Mouse (Mus musculus): ENCODE data around the gene Gtf2ird1.
A peak's percentile ranks its signal among the peaks of the same experiment; 100 is the strongest.
"Not testable (repeated sequence)": the region's sequence is repeated elsewhere in the genome, so short reads cannot be mapped to it uniquely, and the experiment has no call there.

The Gtf2ird1 gene

DNA sequence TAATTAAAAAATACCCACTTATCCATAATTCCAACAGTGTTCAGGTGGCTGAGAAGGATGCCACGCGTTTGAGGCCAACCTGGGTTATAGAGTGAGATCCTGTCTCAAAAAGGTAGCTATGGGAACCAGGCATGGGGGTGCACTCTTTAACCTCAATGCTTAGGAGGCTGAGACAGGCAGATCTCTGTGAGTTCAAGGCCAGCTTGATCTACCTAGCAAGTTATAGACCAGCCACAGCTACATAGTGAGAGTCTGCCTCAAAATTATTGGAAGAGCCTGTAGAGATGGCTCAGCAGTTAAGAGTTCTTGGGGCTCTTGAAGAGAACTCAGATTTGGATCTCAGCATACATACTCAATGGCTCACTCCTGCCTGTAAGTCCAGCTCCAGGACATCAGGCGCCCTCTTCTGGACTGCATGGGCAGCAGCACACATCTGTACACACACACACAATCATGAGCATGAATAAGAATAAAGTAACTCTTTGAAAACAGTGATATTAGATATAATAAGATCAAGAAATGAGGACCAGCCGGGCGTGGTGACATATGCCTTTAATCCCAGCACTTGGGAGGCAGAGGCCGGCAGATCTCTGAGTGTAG is 18.6 kb upstream of the Gtf2ird1 start:
- peak in 1 of 2 experiments; percentile 46 for DNase-seq (ENCODE audit: low spot score in 2 of 2)

GRCm38 (mm10) chr5:134473902-134474301 is 17.4 kb upstream of the Gtf2ird1 start:
- DNase-seq (ENCODE audit: low spot score in 2 of 2): peak in 1 of 2 experiments; percentile 53

GRCm38 (mm10) chr5:134470538-134471169 is 14.1 kb upstream of the Gtf2ird1 start:
- no peak for DNase-seq (ENCODE audit: low spot score in 2 of 2)

GRCm38 (mm10) chr5:134469559-134470150 is 13.1 kb upstream of the Gtf2ird1 start:
- no peak for DNase-seq (ENCODE audit: low spot score in 2 of 2)

- DNase-seq (ENCODE audit: low spot score in 2 of 2): peak in 1 of 2 experiments; percentile 41
These were observed 11.7 kb upstream of the Gtf2ird1 start for GRCm38 (mm10) chr5:134468158-134468765.

GRCm38 (mm10) chr5:134467030-134467549 is 10.6 kb upstream of the Gtf2ird1 start:
- DNase-seq (ENCODE audit: low spot score in 2 of 2): no peak

GRCm38 (mm10) chr5:134466296-134467029 is 9.9 kb upstream of the Gtf2ird1 start:
- DNase-seq (ENCODE audit: low spot score in 2 of 2): no peak

DNA sequence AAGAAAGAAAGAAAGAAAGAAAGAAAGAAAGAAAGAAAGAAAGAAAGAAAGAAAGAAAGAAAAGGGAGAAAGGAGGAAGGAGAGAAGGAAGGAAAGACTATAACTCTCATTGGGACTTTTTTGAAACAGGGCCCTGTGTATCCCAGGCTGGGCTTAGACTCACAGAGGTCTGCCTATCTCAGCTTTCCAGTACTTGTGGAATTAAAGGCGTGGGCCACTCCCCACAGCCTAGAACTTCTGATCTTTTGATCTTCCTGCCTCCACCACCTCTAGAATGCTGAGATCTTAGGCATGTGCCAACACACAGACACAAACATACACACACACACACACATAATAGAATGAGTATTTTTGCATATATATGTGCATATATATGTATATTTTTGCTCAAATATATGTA is 8.7 kb upstream of the Gtf2ird1 start:
- DNase-seq (ENCODE audit: low spot score in 2 of 2): no peak

DNA sequence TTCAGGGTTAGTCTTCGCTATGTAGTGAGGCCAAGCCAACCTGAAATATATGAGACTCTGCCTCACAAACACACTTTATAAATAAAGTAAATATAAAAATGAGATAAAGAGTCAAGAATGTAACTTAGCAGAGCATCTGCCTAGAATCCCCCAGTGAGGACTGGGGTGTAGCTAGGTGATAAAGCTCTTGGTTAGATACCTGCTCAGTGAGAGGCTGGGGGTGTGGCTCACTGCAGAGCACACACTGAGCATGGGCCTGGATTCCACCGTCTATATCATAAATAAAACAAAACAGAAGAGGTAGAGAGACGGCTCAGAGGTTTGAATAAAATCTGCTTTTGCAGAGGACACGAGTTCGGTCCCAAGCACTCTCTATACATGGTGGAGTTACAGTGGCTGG is 7.7 kb upstream of the Gtf2ird1 start:
- no peak for DNase-seq (ENCODE audit: low spot score in 2 of 2)

DNA sequence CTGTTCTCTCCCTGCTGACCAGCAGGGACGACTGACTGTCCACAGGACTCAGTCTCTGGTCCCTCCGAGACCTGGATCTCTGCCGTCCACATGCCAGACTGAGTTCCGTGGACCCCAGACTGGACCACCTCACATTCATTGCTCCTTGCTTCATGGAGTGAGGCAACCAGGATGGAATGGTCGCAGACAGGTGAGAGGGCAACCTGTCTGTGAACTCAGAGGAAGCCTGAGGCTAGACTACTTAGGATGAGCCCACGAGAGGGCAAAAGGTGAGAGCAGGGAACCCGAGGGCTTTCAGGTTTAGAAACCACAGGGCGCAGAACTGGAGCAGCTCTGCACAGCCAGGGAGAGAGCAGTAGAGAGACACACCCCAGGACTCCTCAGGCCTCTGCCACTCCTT is 6.2 kb upstream of the Gtf2ird1 start:
- DNase-seq (ENCODE audit: low spot score in 2 of 2): no peak

DNA sequence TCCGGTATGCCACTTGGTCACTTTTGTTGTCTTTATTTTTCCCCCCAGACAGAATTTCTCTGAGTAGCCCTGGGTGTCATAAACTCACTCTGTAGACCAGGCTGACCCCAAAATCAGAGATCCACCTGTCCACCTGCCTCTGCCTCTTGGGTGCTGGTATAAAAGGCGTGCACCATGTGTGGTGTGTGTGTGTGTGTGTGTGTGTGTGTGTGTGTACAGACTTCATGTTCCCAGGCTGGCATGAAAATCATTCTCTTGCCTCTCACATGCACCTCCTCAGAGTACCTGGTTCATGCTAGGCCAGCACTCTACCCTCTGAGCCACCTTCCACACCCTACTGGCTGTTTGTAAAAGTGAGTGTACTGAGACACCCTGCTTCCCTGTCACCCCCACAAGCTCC is 5.8 kb upstream of the Gtf2ird1 start:
- no peak for DNase-seq (ENCODE audit: low spot score in 2 of 2)

- no peak for DNase-seq (ENCODE audit: low spot score in 2 of 2)
These were observed 4.0 kb upstream of the Gtf2ird1 start for GRCm38 (mm10) chr5:134460546-134460945.

GRCm38 (mm10) chr5:134459096-134459495 is 2.6 kb upstream of the Gtf2ird1 start:
- no peak for DNase-seq (ENCODE audit: low spot score in 2 of 2)

- DNase-seq (ENCODE audit: low spot score in 2 of 2): no peak
These were observed 1.9 kb upstream of the Gtf2ird1 start for GRCm38 (mm10) chr5:134458416-134458815.

DNA sequence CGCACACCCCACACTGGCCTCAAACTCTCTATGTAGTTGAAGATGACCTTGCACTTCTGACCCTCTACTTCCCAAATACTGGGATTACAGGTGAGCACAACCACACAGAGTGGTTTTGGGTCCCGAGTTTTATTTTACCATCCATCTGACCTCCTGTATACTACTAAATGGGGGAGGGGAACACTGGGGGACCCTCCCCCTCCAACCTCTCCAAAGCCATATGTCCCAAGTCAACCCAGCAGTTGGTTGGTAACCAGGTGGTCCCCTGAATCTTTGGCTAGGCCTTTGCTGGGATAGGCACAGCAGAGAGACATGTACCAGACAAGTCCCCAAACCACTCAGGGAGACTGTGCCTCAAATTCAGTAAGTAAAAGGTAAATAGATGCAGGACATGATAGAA is 855 bp upstream of the Gtf2ird1 start:
- DNase-seq (ENCODE audit: low spot score in 2 of 2): no peak

- DNase-seq (ENCODE audit: low spot score in 2 of 2): peak; percentile 71 to 72
These were observed 547 bp downstream of the Gtf2ird1 start for GRCm38 (mm10) chr5:134455914-134456423.

DNA sequence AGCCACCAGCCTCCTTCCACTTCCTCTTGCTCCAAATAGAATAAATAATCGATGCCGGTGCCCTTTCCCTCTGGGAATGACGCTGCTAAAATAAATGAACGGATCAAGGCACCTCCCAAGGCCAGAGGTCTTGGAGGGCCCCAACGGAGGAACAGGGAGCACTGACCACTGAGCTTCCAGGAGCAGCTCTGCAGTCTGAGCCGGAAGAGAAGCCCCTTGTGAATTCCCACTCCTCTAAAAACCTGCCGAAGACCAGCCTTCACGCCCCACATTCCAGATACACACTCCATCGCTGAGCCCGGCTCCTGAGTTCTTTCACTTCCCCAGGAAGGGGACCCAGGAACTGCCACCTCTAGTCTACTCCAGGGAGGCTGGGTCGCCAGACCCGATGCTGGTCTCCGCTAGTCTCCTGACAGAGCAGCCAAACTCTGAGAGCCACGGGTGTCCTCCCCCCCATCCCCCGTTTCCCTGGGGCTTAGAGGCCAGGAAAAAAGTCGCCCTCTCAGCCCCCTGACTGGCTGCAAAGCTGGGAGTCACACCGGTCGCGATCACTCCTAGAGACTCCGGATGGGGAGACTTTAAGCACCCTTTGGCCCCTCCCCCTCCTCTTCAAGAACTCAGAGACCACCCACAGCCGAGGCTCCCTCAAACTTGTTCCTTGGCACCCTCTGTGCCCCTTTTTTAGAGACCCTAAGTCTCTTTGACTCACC is 1.2 kb downstream of the Gtf2ird1 start:
- peak; percentile 81 to 85 for DNase-seq (ENCODE audit: low spot score in 2 of 2)

GRCm38 (mm10) chr5:134454421-134454820 is 2.1 kb downstream of the Gtf2ird1 start:
- no peak for DNase-seq (ENCODE audit: low spot score in 2 of 2)

DNA sequence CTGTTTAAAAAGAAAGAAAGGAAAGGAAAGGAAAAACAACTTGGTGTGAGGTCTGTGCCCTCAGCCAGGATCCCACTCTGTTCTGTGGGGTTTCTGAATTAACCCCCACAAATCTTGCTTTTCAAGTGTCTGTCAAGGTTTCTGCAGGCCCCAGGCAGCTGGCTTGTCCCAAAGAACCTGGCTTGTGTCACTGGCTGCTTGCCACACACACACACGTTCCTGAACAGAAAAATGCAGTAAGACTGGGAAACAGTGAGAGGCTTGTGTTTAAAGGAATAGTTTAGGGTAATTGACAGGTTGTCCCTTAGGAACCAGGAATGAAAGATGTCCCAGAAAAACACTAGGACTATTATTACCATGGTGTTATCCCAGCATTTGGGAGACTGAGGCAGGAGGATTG is 2.9 kb downstream of the Gtf2ird1 start:
- no peak for DNase-seq (ENCODE audit: low spot score in 2 of 2)

DNA sequence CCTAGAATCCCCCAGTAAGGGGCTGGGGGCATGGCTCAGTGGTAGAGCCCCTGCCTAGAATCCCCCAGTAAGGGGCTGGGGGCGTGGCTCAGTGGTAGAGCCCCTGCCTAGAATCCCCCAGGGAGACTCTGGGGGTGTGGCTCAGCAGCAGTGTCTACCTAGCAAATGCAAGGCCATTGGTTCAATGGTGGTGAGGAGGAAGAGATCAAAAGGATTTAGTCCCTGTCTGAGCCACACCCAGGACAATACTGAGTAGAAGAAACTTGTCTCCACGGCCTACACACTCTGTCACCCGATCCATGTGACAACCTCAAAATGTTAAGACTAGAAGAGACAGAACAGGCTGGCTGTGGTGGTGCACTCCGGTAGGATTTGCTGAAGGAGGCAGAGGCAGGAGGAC is 9.8 kb downstream of the Gtf2ird1 start:
- DNase-seq (ENCODE audit: low spot score in 2 of 2): not testable (repeated sequence)

GRCm38 (mm10) chr5:134445895-134446294 is 10.6 kb downstream of the Gtf2ird1 start:
- DNase-seq (ENCODE audit: low spot score in 2 of 2): no peak
